Mouse (Mus musculus) forebrain, embryonic 14.5 days (tissue): ENCODE data around the gene Gm10277. TPM values are rescaled to one million over a fixed set of nuclear protein-coding genes. Genes with fewer than 3 reads are reported as not detected.

ENCODE experiments used
- ATAC-seq: fragments of 200-750 bp; cut with Nextera tagmentation; 2 replicates; pipeline ENCODE4 v1.8.0; 2017; ENCODE audit warnings: mild to moderate bottlenecking, moderate library complexity
- DNase-seq: peaks from one replicate; pipeline ENCODE4 v3.0.0-alpha.2; 2015; ENCODE audit warnings: low spot score
- H3K27ac ChIP-seq: fragments of 300-500 bp; sonication (generic); 2 replicates; pipeline ENCODE4 v1.5.1; 2014; ENCODE audit warnings: low read depth, mild to moderate bottlenecking, control low read depth, low read length, moderate library complexity
- H3K27me3 ChIP-seq: fragments of 300-500 bp; sonication (generic); replicated peaks from 2 replicates; pipeline ENCODE4 v1.6.1; 2014; ENCODE audit warnings: low read length, control low read depth, mixed read lengths; ENCODE audit not compliant: control insufficient read depth, insufficient read depth
- H3K36me3 ChIP-seq: fragments of 300-500 bp; sonication (generic); 2 replicates; pipeline ENCODE4 v1.6.1; 2014; ENCODE audit warnings: low read length, control low read depth; ENCODE audit not compliant: control insufficient read depth, insufficient read depth
- H3K4me1 ChIP-seq: fragments of 300-500 bp; sonication (generic); 2 replicates; pipeline ENCODE4 v1.6.1; 2014; ENCODE audit warnings: antibody characterized with exemption, low read length, control low read depth; ENCODE audit not compliant: control insufficient read depth, insufficient read depth
- H3K4me2 ChIP-seq: fragments of 300-500 bp; sonication (generic); 2 replicates; pipeline ENCODE4 v1.6.1; 2014; ENCODE audit warnings: mild to moderate bottlenecking, control low read depth, low read length
- H3K4me3 ChIP-seq: fragments of 300-500 bp; sonication (generic); 2 replicates; pipeline ENCODE4 v1.5.1; 2014; ENCODE audit warnings: low read depth, low read length, control low read depth
- H3K9ac ChIP-seq: fragments of 300-500 bp; sonication (generic); 2 replicates; pipeline ENCODE4 v1.6.1; 2014; ENCODE audit warnings: mild to moderate bottlenecking, low read length, control low read depth, moderate library complexity
- H3K9me3 ChIP-seq: fragments of 300-500 bp; sonication (generic); replicated peaks from 2 replicates; pipeline ENCODE4 v1.6.1; 2016; ENCODE audit warnings: low read length, control low read depth, mixed read lengths; ENCODE audit not compliant: control insufficient read depth
- WGBS: fragments of 180-500 bp; shearing (Covaris S2); extraction: QIAGEN DNeasy Blood & Tissue Kit; methylation state at CpG from one replicate; pipeline ENCODE4 v1.1.7; 2014; 5-methylcytosine and 5-hydroxymethylcytosine counted together
- polyA plus RNA-seq: library from polyadenylated mRNA; unstranded; fragments of >200 nt; fragmentation: Nextera tagmentation; extraction: Ambion mirVana; gene quantifications from 2 replicates; pipeline ENCODE4 v1.2.1, GENCODE M21; 2014

Gm10277 gene
- polyA plus RNA-seq, 1 experiment from 2014 or later: 0.55 TPM

GRCm38 (mm10) chr11:77792566-77792909 lies 5.0 kb upstream of the Gm10277 start:
- ATAC-seq (no peak), DNase-seq (no peak)
- Histone ChIP-seq H3K4me1 (peaks cover 30% of the 10 kb centered on the region), H3K27ac (peak overlapping the region; percentile 76), H3K4me3 (no peak overlapping the region), H3K9me3 (no peaks in the 10 kb centered on the region), H3K9ac (peak overlapping the region; percentile 44; the same call in 1 of the 2 replicates), H3K4me2 (peak overlapping the region; percentile 59; the same call in 1 of the 2 replicates), H3K36me3 (no peaks in the 10 kb centered on the region), H3K27me3 (no peaks in the 10 kb centered on the region)
- WGBS: 50% methylated on average over 7 of the region's 7 CpGs

- peak; percentile 77 for DNase-seq
- Histone ChIP-seq H3K9me3 (no peaks in the 10 kb centered on the region), H3K4me3 (no peak overlapping the region), H3K36me3 (no peaks in the 10 kb centered on the region), H3K27me3 (no peaks in the 10 kb centered on the region), H3K4me1 (peaks cover 30% of the 10 kb centered on the region), H3K4me2 (no peak overlapping the region), H3K27ac (peak overlapping the region; percentile 76), H3K9ac (peak overlapping the region; percentile 44; the same call in 1 of the 2 replicates)
- WGBS: 24% methylated on average over 12 of the region's 12 CpGs
- ATAC-seq: peak; percentile 40; the same call in 1 of the 2 replicates
Observed at GRCm38 (mm10) chr11:77791752-77792565, 4.4 kb upstream of the Gm10277 start.

GRCm38 (mm10) chr11:77791241-77791727 lies 3.7 kb upstream of the Gm10277 start:
- DNase-seq: peak; percentile 64
- Histone ChIP-seq H3K4me3 (no peak overlapping the region), H3K27me3 (no peaks in the 10 kb centered on the region), H3K4me2 (0 out of 2 replicates have a peak overlapping the region, but pooled peaks have one; percentile 6), H3K9me3 (no peaks in the 10 kb centered on the region), H3K36me3 (no peaks in the 10 kb centered on the region), H3K9ac (peak overlapping the region; percentile 40; the same call in 1 of the 2 replicates), H3K27ac (peak overlapping the region; percentile 76), H3K4me1 (peaks cover 34% of the 10 kb centered on the region)
- peak; percentile 51 for ATAC-seq
- 23% methylated on average over 8 of the region's 8 CpGs for WGBS

GRCm38 (mm10) chr11:77790286-77790685 lies 2.7 kb upstream of the Gm10277 start:
- 53% methylated on average over 9 of the region's 9 CpGs for WGBS
- peaks cover 44% of the 10 kb centered on the region for H3K4me1 ChIP-seq
- H3K4me2 ChIP-seq: no peak overlapping the region
- no peak for ATAC-seq
- H3K27me3 ChIP-seq: no peaks in the 10 kb centered on the region
- no peak overlapping the region for H3K4me3 ChIP-seq
- H3K9ac ChIP-seq: peak overlapping the region; percentile 40; the same call in 1 of the 2 replicates
- peak overlapping the region; percentile 76 for H3K27ac ChIP-seq
- H3K9me3 ChIP-seq: no peaks in the 10 kb centered on the region
- H3K36me3 ChIP-seq: no peaks in the 10 kb centered on the region
- no peak for DNase-seq

GRCm38 (mm10) chr11:77789512-77789911 lies 2.0 kb upstream of the Gm10277 start:
- Histone ChIP-seq H3K4me2 (no peak overlapping the region), H3K27ac (no peak overlapping the region), H3K9ac (no peak overlapping the region), H3K27me3 (no peaks in the 10 kb centered on the region), H3K36me3 (no peaks in the 10 kb centered on the region), H3K4me3 (no peak overlapping the region), H3K4me1 (peaks cover 49% of the 10 kb centered on the region), H3K9me3 (no peaks in the 10 kb centered on the region)
- ATAC-seq: no peak
- WGBS: 93% methylated on average over 5 of the region's 5 CpGs
- no peak for DNase-seq

- peak; percentile 49; the same call in 1 of the 2 replicates for ATAC-seq
- no peaks in the 10 kb centered on the region for H3K36me3 ChIP-seq
- no peaks in the 10 kb centered on the region for H3K27me3 ChIP-seq
- peak; percentile 55 for DNase-seq
- 44% methylated on average over 6 of the region's 7 CpGs for WGBS
- peaks cover 36% of the 10 kb centered on the region for H3K4me1 ChIP-seq
- H3K27ac ChIP-seq: peak overlapping the region; percentile 21; the same call in 1 of the 2 replicates
- no peak overlapping the region for H3K4me3 ChIP-seq
- no peaks in the 10 kb centered on the region for H3K9me3 ChIP-seq
- H3K9ac ChIP-seq: 0 out of 2 replicates have a peak overlapping the region, but pooled peaks have one; percentile 2
- H3K4me2 ChIP-seq: no peak overlapping the region
Observed at GRCm38 (mm10) chr11:77785768-77786561, 1.6 kb downstream of the Gm10277 start.

- Histone ChIP-seq H3K9ac (no peak overlapping the region), H3K27ac (peak overlapping the region; percentile 21; the same call in 1 of the 2 replicates), H3K4me2 (no peak overlapping the region), H3K9me3 (no peaks in the 10 kb centered on the region), H3K4me3 (no peak overlapping the region), H3K27me3 (no peaks in the 10 kb centered on the region), H3K36me3 (0 out of 2 replicates have a peak, but pooled peaks cover 3% of the 10 kb centered on the region), H3K4me1 (peaks cover 30% of the 10 kb centered on the region)
- WGBS: 24% methylated on average over 5 of the region's 5 CpGs
- DNase-seq: no peak
- no peak for ATAC-seq
Observed at GRCm38 (mm10) chr11:77785396-77785767, 2.2 kb downstream of the Gm10277 start.

GRCm38 (mm10) chr11:77784894-77785293 lies 2.7 kb downstream of the Gm10277 start:
- Histone ChIP-seq H3K4me3 (no peak overlapping the region), H3K9me3 (no peaks in the 10 kb centered on the region), H3K36me3 (0 out of 2 replicates have a peak, but pooled peaks cover 3% of the 10 kb centered on the region), H3K4me2 (no peak overlapping the region), H3K27me3 (no peaks in the 10 kb centered on the region), H3K9ac (no peak overlapping the region), H3K27ac (0 out of 2 replicates have a peak overlapping the region, but pooled peaks have one; percentile 14), H3K4me1 (peaks cover 27% of the 10 kb centered on the region)
- no peak for DNase-seq
- 88% methylated on average over 9 of the region's 9 CpGs for WGBS
- ATAC-seq: no peak
